Mouse (Mus musculus): Measurements from ENCODE around the gene Wdr63. TPM values are rescaled to one million over a fixed set of nuclear protein-coding genes. Genes with fewer than 3 reads are reported as not detected.

Wdr63 gene
- total RNA-seq, 2 experiments from 2014 or later = not detected

DNA sequence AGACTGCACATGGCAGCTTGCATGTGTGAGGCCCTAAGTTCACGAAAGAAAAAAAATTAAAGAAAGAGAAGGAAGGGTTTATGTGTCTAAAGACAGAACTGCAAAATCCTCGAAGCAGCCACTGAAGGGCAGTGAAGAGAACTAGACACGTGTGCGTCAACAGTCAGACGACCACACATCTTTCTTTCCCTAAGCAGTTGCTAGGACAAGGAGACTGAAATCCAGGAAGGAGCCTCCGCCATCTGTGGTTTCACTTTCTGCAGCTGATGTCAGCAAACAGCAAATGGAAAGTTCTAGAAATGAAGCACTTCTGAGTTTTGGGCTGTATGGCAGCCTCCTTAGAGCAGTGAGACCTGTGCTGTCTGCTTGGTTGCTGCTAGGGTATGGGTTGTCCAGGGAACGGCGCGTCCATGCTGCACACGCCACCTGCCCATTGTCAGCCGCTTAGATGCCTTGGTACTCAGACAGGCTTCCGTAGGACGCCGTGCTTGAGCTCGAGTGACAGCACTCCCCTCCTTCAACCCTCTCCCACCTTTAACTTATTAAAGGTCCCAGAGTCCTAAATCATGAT is 48.5 kb downstream of the Wdr63 start:
- DNase-seq = no peak
- intact Hi-C loops (cut with DNase I) = no loop called here

DNA sequence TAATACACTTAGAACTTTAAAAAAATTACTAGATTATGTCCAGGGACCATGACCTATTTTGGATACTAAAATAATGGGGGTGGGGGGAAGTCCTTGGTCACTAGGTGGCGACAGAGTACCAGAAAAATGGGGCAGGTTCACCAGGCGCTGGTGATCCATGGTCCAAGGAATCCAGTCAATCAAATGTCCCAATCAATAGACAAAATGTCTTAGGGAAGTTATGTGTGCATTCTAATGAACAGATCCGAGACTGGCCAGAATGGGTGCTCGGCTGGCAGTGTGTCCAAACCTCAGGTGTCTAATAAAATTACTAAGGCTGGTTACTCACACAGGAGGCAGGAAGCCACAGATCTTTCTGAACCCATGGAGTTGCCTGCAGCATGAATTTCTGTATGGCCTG is 49.7 kb downstream of the Wdr63 start:
- intact Hi-C loops (cut with DNase I) = loop anchor here (1.0 kb wide), 1 partner anchor 119 kb away; no protein-coding TSS in a partner anchor
- peak; percentile 58 to 59 for DNase-seq

DNA sequence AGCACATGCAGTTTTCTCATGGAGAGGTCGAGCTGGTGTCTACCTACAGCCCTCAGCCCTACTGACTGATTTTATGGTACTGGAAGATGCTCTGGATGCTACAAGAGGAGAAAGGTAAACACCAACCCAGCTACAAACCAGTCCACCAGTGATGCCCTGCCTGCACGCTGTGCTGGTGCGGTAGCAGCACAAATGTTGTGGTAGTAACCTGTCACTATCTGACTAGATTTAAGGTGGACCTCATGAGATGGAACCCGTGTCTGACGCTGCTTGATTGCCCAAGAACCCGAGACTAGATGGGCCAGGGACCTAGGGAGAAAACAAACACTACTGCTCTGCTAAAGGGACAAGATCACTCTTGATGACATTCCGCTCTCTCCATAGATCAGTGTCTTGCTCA is 50.8 kb downstream of the Wdr63 start:
- intact Hi-C loops (cut with DNase I) = no loop called here
- DNase-seq = no peak

DNA sequence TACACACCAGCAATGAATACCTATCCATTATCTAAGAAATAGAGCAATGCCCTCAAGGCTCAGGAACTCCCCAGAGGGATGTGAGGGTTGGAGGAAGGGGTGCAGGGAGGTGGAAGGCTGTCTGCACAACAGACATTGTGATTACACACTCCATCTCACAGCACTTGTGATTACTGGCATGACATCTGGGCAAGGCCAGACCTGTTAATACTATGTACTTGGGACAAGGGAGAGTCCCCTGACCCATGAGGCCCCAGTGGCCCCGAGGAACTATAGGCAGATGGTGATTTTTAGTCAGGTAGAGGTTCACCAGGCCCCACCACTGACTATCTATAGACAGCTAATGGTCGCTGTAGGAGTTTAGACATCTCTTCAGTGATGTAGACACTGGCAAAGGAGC is 54.1 kb downstream of the Wdr63 start:
- intact Hi-C loops (cut with DNase I) = no loop called here
- DNase-seq = no peak

DNA sequence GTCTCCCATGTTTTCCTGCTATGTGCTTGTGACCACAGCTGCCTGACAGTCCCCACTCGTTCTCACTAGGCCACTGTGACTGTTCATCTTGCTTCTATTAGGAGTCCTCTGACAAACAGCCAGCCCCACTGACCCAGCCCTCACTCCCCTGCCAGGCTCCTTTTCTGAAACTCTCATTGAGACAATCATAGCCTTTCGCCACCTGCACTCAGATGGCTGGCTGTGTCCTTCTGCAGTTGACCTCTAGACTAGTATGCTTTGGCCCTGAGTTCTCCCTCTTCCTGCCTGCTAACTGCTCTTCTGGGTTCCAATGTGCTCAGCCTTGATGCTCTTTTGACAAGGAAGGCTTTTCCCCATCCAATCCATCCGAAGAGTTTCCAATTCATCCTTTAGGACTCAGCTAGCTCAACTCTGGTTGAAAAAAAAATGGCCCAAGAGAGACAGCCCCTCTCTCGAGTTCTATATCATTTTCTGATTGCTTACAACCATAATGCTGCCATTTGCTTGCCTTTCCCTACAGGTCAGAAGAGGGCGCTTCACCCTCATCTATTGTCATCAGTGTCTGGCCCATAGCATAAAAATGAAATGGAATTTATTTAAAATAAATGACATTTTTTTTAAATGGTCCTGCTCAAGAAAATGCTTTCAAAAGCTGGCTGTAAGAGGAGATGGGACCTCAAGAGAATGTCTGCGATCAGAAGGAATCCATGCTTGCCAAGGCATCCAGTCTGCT is 54.7 kb downstream of the Wdr63 start:
- DNase-seq = no peak

DNA sequence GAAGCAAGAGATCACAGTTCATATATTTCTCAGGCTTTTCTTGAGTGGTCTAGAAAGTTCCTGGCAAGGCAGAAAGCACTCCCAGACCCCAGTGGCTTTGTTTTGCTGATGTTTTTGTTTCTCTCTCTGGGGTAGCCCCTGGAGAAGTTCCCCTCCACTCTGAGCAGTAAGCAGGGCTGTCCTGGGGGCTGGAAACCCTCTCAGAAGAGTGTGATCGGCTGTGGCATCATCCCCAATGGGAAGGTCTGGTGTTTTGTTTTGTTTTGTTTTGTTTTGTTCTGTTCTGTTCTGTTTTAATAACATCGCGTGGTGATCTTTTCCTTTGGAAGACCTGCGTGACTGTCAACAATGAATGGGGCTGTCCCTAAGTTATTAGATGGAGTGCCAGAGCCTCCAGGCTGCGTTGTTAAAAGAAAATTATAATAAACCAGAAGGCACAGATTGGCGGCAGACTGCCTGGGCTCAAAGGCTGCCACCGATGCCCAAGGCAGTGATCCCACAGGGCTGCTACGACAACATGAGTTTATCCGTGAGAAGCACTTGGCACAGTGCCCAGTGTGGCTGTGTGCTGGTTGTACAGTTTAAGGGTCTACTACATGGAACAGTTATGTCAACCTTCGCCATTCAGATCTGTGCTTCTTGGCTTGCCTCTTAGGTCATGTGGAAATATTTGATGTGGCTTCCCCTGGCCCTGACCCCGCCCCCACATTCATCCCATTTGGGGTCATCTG is 56.5 kb downstream of the Wdr63 start:
- DNase-seq = no peak

More for the DNA sequence above, 54.7 kb downstream of the Wdr63 start:
- intact Hi-C loops (cut with DNase I) = no loop called here

DNA sequence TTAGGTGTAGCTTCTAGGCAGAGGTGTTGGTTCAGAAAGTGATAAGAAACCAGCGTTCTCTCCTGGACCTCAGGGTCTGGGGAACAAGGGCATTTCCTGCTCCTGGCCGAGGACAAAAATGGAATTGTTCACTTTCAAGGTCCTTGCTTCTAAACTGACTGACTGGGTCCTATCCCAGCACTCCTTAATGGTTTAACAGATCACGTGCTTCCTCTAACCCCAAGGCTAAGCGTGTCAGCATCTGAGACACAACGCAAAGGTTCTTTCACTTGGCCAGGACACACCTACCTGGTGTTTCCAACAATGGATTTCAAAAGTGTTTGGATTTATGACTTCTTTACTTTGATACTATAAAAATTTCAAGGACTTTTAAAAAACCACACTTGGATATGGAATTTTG is 58.0 kb downstream of the Wdr63 start:
- intact Hi-C loops (cut with DNase I) = loop anchor here (5.0 kb wide), 1 partner anchor 98 kb away; no protein-coding TSS in a partner anchor
- no peak for DNase-seq

More for the DNA sequence above, 56.5 kb downstream of the Wdr63 start:
- intact Hi-C loops (cut with DNase I) = no loop called here

DNA sequence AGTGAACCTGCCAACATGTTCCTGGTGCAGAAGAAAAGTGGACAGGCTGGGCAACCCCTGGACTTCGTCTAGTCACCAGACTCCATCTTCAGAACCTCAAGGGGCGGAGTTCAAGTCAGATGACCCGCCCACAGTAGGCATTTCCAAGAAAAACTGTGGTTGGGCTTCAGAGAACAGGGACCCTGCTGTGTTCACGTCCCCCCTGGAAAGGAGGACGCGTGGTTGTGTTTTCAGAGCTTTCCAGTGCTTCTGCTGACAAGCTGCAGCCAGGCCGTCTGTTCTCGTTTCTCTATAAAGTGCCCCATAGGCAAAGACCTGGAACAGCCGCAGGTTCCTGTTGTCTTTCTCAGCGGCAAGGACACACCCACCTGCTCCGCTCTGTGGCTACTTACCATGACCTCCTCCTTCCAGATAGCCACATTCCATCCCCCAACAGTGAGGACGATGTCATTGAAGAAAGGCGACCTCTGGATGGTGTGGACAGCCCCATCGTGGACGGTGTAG is 60.2 kb downstream of the Wdr63 start:
- intact Hi-C loops (cut with DNase I) = loop anchor here (5.0 kb wide), 1 partner anchor 95 kb away; no protein-coding TSS in a partner anchor
- peak; percentile 31 to 41 for DNase-seq

DNA sequence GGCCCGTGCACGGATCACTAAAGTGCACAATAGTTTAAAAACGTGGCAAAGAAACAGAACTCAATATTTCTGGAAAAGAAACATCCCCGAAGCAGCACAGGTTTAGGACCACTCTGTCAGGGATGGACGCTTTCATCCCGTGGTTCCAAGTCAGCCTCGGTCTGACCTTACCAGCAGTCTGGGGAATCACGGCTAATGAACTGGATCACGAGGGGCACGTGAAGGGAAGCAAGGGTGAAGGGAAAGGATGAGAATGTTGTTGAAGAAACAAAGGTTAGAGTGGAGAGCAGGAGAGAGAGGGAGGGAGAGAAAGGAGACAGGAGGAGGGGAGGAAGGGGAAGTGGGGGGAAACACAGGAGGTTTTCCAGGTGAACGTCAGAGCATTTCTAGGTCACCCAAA is 61.9 kb downstream of the Wdr63 start:
- DNase-seq = no peak
- intact Hi-C loops (cut with DNase I) = loop anchor here (5.0 kb wide), 1 partner anchor 94 kb away; no protein-coding TSS in a partner anchor

DNA sequence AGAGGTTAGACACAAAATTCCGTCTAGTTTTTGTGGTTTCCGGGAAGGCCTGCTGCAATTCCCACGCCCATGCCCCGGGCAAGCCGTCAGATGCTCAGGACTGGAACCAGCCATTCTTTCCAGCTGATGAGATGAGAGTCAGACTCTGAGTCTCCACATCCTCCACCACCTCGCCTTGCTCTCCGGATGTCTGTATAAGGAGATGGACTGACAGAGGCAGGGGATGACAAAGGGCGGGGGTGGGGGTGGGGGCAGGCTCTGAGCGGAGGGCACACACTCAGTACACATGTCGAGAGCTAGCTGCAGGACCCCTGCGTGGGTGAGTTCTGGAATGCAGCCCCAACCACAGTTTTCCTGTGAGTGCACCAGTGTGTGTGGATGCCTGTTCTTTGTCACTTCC is 63.0 kb downstream of the Wdr63 start:
- peak in 1 of 2 experiments; percentile 16 for DNase-seq
- intact Hi-C loops (cut with DNase I) = loop anchor here (5.0 kb wide), 1 partner anchor 93 kb away; no protein-coding TSS in a partner anchor

DNA sequence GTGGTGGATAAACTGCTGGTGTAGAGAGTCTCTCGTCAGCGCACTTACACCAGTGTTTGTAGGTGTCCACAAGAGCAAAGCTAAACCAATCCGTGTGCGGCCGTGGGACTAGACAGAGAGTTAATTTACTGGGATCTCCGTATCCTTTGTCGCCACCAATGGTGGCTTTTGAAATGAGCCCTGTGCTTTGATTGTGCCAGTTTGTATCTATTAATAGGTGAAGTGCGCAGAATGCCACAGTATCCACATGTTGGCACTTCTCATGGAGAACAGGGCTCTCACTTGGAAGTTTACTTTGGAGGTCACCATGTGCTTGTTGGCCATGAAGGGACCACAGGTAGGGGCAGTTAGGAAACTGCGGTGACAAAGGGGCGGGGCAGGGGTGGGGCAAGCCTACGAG is 66.5 kb downstream of the Wdr63 start:
- peak in 1 of 2 experiments; percentile 13 for DNase-seq
- intact Hi-C loops (cut with DNase I) = no loop called here

DNA sequence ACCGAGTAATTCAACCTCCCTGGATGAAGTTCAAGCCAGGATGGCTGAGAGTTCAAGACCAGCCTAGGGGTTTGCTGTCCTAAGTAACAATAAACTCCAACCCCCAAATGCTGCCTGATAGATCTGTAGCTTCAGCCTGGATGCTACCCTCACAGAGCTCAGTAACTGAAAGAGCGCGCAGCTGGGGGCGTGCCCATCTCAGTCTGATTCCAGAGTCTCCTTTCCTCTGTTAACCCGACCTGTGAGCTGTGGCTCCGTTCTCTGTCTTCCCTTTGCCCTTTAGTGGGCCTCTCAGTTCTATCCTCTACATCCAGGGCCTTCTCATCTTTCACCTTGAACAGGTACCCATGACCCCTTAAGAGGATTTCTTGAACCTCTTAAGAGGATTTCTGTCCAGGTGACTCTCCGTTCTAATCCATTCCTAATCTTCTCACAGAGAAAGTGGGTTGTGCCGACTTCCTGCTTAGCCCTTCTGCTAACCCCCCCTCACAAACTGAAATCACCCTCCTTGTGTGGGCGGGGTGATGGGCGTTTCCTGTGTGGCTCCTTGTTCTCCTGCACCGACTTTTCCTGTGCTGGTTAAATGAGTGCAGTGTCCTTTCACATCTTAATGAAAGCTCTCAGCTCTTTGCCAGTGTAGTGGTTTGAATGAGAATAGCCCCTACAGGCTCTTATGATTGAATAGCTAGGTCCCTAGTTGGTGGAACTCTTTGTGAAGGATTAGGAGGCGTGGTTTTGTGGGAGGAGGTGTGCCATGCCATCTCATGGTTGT is 68.6 kb downstream of the Wdr63 start:
- intact Hi-C loops (cut with DNase I) = no loop called here
- no peak for DNase-seq

DNA sequence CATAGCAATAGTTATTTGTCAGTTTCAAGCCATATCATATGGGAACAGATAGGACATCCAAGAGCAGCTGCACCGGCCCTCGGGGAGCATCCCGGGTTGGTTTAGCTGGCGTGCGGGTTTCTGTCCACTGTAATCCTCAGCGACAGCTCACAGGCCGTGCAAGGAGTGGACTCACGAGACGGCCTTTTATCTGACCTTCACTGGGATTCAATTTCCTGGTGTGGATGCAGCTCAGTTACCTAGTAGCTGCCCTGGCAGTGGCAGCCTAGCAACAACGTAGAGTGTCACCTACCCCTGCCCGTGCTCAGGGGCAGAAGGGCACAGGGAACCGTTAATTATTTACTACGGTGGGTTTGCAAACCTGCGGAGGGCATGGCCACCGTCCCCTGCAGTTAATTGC is 70.0 kb downstream of the Wdr63 start:
- intact Hi-C loops (cut with DNase I) = no loop called here

DNA sequence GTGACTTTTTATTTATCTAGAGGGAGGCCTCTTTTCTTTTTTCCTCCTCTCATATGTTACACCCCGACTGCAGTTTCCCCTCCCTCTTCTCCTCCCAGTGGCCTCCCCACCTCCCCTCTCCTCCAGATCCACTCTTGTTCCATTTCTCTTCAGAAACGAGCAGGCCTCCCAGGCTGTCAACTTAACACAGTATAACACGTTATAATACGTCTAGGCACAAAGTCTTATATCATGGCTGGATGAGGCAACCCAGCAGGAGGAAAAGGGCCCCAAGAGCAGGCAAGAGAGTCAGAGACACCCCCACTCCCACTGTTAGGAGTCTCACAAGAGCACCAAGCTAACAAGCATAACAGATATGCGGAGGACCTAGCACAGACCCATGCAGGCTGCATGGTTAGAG is 75.0 kb downstream of the Wdr63 start:
- DNase-seq = no peak
- intact Hi-C loops (cut with DNase I) = no loop called here

More for the DNA sequence above, 70.0 kb downstream of the Wdr63 start:
- DNase-seq = no peak

DNA sequence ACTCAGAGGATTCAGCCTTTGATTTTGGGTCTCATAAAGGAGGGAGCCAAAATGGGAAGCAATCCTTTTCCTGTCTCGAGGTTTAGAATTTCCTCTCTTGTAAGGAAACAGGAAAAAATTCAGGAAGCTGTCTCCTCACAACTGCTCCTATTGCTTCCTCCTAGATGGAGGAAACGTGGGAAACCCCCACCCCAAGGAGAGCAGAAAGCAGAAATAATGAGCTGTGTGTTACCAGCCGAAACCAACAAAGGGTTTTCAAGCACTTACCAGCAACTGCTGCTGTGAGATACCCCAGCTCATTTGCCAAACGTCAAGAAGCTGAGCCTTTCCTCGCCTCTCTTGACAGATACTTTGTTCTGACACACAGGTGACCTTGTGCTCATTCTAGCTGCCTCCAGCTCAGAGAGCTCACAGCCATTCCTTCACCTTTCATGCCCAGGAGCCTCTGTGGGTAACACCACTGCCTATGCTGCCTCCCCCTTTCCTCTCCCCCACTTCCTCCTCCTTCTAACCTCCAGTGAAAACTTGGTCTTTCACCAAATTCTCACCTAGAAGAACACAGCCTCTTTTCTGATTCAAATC is 77.6 kb downstream of the Wdr63 start:
- intact Hi-C loops (cut with DNase I) = no loop called here
- DNase-seq = no peak

DNA sequence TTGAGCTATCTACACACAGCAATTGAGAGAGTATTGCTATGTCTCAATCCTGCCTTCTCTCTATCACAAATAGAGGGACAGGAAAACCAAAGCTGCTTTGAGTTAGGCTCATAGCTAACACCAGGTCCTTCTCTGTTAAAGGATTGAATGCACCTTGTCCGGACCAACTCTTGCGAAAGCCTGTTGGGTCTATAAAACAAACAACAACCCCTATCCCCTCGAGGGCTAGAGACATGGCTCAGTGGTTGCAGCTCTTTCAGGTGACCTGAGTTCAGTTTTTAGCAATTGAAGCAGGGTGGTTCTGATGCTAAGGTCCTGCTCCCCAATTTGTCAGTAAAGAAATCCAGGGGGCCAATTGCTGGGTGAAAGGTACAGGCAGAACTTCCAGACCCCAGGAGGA is 78.7 kb downstream of the Wdr63 start:
- no peak for DNase-seq
- intact Hi-C loops (cut with DNase I) = no loop called here

DNA sequence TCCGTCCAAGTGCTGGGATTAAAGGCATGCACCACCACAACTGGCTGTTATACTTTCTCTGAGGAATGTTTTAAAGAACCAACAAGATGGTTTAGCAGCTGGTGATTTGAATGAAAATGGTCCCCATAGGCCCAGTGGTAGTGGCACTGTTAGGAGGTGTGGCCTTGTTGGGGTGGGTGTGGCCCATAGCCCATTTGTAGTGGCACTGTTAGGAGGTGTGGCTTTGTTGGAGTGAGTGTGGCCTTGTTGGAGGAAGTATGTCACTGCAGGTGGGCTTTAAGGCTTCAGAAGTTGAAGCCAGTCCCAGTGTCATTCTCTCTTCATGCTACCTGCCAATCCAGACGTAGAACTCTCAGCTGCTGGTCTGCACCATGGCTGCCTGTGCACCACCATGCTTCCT is 79.5 kb downstream of the Wdr63 start:
- DNase-seq = no peak

DNA sequence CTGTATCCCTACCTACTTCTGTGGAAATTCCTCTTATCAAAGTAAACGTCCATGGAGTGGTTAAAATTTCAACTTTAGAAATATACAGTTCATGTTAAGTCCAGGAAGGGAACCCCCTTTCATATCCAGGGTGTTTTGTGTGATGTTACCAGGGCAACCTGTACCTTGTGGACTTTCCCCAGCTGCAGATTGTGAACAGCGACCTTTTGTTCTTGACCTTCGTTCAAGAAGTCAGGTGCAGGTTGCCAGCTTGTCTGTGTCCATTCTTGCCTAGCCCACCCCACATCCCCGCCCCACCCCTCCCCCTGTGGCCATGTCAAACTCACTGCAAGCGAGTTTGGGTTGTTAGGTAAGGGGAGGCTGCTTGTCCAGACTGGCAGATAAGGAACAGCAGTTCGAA is 80.8 kb downstream of the Wdr63 start:
- no peak for DNase-seq

More for the DNA sequence above, 79.5 kb downstream of the Wdr63 start:
- intact Hi-C loops (cut with DNase I) = no loop called here

DNA sequence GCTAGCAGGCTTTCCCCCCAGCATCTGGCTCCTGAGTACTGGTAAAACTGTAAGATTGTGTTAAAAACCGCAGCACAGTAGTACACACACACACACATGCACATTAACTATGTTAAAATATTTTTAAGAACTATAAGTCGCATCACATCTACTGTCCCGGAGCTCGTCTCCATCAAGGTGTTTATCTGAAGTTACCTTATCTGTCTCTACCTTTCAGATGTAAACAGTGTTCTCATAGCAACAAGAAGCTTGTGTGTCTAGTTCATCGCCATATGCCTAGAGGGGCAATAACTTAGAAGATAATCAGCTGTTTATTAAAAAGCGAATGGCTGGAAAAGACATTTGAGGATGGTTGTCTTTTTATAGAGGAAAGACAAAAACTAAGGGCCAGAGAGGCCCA is 82.4 kb downstream of the Wdr63 start:
- DNase-seq = no peak
- intact Hi-C loops (cut with DNase I) = no loop called here

More for the DNA sequence above, 80.8 kb downstream of the Wdr63 start:
- intact Hi-C loops (cut with DNase I) = no loop called here

DNA sequence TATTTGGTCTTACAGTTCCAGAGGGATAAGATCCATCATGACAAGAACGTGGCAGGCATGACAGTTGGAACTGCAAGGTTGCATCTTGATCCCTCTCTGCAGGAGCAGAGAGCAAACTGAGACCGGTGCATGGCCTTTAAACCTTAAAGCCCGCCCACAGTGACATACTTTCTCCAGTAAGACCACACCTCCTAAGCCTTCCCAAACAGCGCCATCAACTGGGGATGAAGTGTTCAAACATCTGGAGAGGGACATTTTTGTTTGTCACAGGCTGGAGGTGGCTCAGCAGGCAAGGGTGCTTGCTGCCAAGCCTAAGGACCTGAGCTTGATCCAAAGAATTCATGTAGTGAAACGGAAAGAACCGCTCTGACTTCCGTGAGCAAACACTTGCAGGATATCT is 83.2 kb downstream of the Wdr63 start:
- DNase-seq = no peak
- intact Hi-C loops (cut with DNase I) = no loop called here
